Mouse (Mus musculus) lung, embryonic 14.5 days (tissue): ENCODE data around the gene Eif5. TPM values are rescaled to one million over a fixed set of nuclear protein-coding genes. Genes with fewer than 3 reads are reported as not detected.
"Not testable (repeated sequence)": the region's sequence is repeated elsewhere in the genome, so short reads cannot be mapped to it uniquely, and the experiment has no call there.

ENCODE experiments used
- ATAC-seq: fragments of 200-750 bp; cut with Nextera tagmentation; 2 replicates; pipeline ENCODE4 v1.8.0; 2017; ENCODE audit warnings: mild to moderate bottlenecking, moderate TSS enrichment, moderate library complexity; ENCODE audit not compliant: insufficient read depth
- DNase-seq: peaks from one replicate; pipeline ENCODE4 v3.0.0-alpha.2; 2015
- H3K27ac ChIP-seq: fragments of 300-500 bp; sonication (generic); 2 replicates; pipeline ENCODE4 v1.5.1; 2014; ENCODE audit warnings: low read depth, mild to moderate bottlenecking, moderate library complexity
- H3K27me3 ChIP-seq: fragments of 300-500 bp; sonication (generic); 2 replicates; pipeline ENCODE4 v1.6.1; 2014; ENCODE audit warnings: low read length, control low read depth; ENCODE audit not compliant: insufficient read depth
- H3K36me3 ChIP-seq: fragments of 300-500 bp; sonication (generic); 2 replicates; pipeline ENCODE4 v1.6.1; 2014; ENCODE audit warnings: control low read depth; ENCODE audit not compliant: insufficient read depth
- H3K4me1 ChIP-seq: fragments of 300-500 bp; sonication (generic); 2 replicates; pipeline ENCODE4 v1.6.1; 2014; ENCODE audit warnings: antibody characterized with exemption, control low read depth; ENCODE audit not compliant: insufficient read depth
- H3K4me2 ChIP-seq: fragments of 300-500 bp; sonication (generic); 2 replicates; pipeline ENCODE4 v1.6.1; 2014; ENCODE audit warnings: mild to moderate bottlenecking
- H3K4me3 ChIP-seq: fragments of 300-500 bp; sonication (generic); 2 replicates; pipeline ENCODE4 v1.5.1; 2014; ENCODE audit warnings: low read depth, low read length
- H3K9ac ChIP-seq: fragments of 300-500 bp; sonication (generic); 2 replicates; pipeline ENCODE4 v1.6.1; 2014
- H3K9me3 ChIP-seq: fragments of 300-500 bp; sonication (generic); 2 replicates; pipeline ENCODE4 v1.6.1; 2016; ENCODE audit warnings: low read depth, low read length, control low read depth
- CTCF ChIP-seq: IDR thresholded peaks from 2 replicates; pipeline ENCODE4 v1.5.1; 2016; ENCODE audit warnings: antibody characterized with exemption, low read depth
- WGBS: fragments of 180-500 bp; shearing (Covaris S2); extraction: QIAGEN DNeasy Blood & Tissue Kit; methylation state at CpG from one replicate; pipeline ENCODE4 v1.1.7; 2014; 5-methylcytosine and 5-hydroxymethylcytosine counted together
- polyA plus RNA-seq: library from polyadenylated mRNA; unstranded; fragments of >200 nt; fragmentation: Nextera tagmentation; extraction: Ambion mirVana; gene quantifications from 2 replicates; pipeline ENCODE4 v1.2.1, GENCODE M21; 2014

The Eif5 gene
- polyA plus RNA-seq, 1 experiment from 2014 or later: 479 TPM

DNA sequence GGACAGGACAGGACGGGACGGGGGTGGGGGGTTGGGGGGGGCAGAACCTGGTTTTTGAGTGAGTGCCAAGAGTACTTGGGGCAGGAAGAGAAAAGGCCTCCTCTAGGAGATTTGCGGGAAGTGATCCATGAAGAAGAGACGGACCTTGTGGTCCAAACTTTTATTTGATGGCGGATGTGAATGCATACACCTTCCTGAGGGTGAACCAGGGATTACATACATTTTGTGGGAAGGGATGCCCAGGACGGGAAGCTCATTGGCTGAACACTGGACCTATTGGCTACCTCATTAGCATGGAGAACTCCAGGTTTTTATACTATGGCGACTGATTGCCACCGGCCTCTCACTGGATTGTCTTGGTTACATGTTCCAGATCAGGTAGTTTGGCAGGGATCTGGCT lies 14.5 kb downstream of the Eif5 start:
- 68% methylated on average over 8 of the region's 8 CpGs for WGBS
- Histone ChIP-seq H3K27me3 (no peaks in the 10 kb centered on the region), H3K9ac (no peak overlapping the region), H3K27ac (no peak overlapping the region), H3K9me3 (no peaks in the 10 kb centered on the region), H3K4me2 (no peak overlapping the region), H3K36me3 (peaks cover 9% of the 10 kb centered on the region), H3K4me1 (no peaks in the 10 kb centered on the region), H3K4me3 (no peak overlapping the region)
- ATAC-seq (no peak), DNase-seq (no peak)
- no peak for TF ChIP-seq CTCF

DNA sequence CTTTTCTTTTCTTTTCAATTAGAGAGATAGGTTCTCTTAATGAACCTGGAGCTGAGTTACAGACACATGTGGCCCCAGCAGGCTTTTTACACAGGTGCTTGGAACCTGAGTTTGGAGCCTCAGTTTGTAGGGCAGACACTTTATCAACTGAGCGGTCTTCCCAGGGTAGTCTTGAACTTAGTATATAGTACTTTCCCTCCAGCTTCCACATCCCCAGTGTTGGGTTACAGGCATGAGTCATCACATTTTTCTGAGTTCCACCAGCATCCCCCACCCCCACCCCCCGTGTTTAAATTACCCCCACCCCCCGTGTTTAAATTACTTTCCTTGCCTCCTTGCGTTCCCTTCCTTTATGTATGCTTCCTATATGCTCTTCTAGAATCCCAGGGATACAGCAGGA lies 17.5 kb downstream of the Eif5 start:
- no peak overlapping the region for H3K4me2 ChIP-seq
- TF ChIP-seq CTCF: no peak
- H3K4me1 ChIP-seq: no peaks in the 10 kb centered on the region; the same call in 1 of the 2 replicates
- H3K9ac ChIP-seq: no peak overlapping the region
- DNase-seq (no peak), ATAC-seq (no peak)
- no peaks in the 10 kb centered on the region for H3K9me3 ChIP-seq
- no peaks in the 10 kb centered on the region for H3K36me3 ChIP-seq
- no peak overlapping the region for H3K27ac ChIP-seq
- WGBS: 48% methylated on average over 4 of the region's 4 CpGs
- H3K27me3 ChIP-seq: no peaks in the 10 kb centered on the region
- H3K4me3 ChIP-seq: no peak overlapping the region

DNA sequence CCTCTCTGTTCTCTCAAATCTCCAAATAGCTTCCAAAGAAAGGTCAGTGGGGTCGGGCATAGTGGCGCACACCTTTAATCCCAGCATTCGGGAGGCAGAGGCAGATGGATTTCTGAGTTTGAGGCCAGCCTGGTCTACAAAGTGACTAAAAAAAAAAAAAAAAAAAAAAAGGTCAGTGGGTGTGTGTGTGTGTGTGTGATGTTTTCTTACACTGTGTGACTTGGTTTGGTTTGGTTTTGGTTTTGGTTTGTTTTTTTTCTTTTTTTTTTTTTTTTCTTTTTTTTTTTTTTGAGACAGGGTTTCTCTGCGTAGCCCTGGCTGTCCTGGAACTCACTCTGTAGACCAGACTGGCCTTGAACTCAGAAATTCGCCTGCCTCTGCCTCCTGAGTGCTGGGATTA lies 18.1 kb downstream of the Eif5 start:
- H3K4me3 ChIP-seq, H3K4me1 ChIP-seq, H3K9ac ChIP-seq, H3K27me3 ChIP-seq, H3K9me3 ChIP-seq, H3K4me2 ChIP-seq, DNase-seq, H3K36me3 ChIP-seq, H3K27ac ChIP-seq, ATAC-seq: not testable (repeated sequence)
- WGBS: 78% methylated on average over 5 of the region's 5 CpGs

DNA sequence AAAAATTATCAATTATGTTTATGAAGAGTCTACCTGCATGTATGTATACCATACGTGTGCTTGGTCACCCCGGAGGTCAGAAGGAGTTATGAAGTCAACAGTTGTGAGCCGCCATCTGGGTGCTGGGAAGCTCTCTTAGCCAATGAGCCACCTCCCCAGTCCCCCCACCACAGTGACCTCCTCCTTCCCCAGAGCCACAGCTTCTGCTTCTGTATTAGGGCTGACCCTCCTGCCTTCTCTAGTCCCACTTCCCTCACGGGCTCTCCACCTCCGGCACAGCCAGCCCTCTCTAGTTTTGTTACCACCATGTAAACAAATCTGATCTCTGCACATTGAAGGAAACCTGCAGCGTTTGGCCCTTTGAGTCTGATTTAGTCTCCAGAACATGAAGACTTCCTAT lies 19.7 kb downstream of the Eif5 start:
- DNase-seq (no peak), ATAC-seq (no peak)
- Histone ChIP-seq H3K4me3 (no peak overlapping the region), H3K4me1 (no peaks in the 10 kb centered on the region; the same call in 1 of the 2 replicates), H3K36me3 (no peaks in the 10 kb centered on the region), H3K27ac (no peak overlapping the region), H3K9me3 (no peaks in the 10 kb centered on the region), H3K9ac (no peak overlapping the region), H3K4me2 (no peak overlapping the region), H3K27me3 (no peaks in the 10 kb centered on the region)
- 40% methylated on average over 6 of the region's 6 CpGs for WGBS
- no peak for TF ChIP-seq CTCF

- ATAC-seq (0 out of 2 replicates have a peak, but pooled peaks have one; percentile 44), DNase-seq (no peak)
- H3K4me2 ChIP-seq: no peak overlapping the region
- no peaks in the 10 kb centered on the region for H3K9me3 ChIP-seq
- no peaks in the 10 kb centered on the region for H3K36me3 ChIP-seq
- no peak overlapping the region for H3K4me3 ChIP-seq
- H3K27ac ChIP-seq: no peak overlapping the region
- no peak overlapping the region for H3K9ac ChIP-seq
- TF ChIP-seq CTCF: no peak
- WGBS: 36% methylated on average over 2 of the region's 2 CpGs
- H3K27me3 ChIP-seq: no peaks in the 10 kb centered on the region
- H3K4me1 ChIP-seq: no peaks in the 10 kb centered on the region; the same call in 1 of the 2 replicates
These were observed 20.8 kb downstream of the Eif5 start for GRCm38 (mm10) chr12:111558655-111559054.

DNA sequence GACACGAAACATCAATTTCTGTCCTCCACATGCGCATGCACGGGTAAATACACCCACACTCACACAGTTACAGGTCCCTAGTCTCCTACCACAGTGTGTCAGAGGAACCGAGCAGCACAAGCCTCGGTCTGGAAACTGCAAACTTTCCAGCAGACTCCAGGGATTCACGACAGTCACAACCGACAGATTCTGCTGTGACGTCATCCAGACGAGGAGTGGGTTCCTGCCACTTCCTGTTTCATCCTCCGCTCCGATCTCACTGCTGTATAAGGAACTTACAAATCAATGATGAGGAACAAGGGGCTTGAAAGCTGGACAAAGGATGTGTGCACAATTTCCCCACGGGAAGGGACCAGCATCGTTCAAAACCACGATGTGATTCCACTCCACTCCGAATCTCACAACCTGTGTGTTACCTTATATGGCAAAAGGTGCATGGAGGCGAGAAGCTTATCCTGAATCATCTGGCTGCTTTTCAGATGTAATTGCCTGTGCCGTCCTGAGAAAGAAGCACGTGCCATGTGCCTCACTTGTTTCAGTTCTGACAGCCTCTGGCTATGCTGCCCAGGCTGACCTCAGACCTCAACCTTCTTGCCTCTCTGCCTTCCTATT lies 21.9 kb downstream of the Eif5 start:
- ATAC-seq (no peak), DNase-seq (peak; percentile 53)
- Histone ChIP-seq H3K27me3 (no peaks in the 10 kb centered on the region), H3K9me3 (no peaks in the 10 kb centered on the region), H3K4me3 (no peak overlapping the region; the same call in 1 of the 2 replicates), H3K9ac (0 out of 2 replicates have a peak overlapping the region, but pooled peaks have one; percentile 4), H3K4me1 (no peaks in the 10 kb centered on the region; the same call in 1 of the 2 replicates), H3K36me3 (no peaks in the 10 kb centered on the region), H3K4me2 (peak overlapping the region; percentile 42), H3K27ac (no peak overlapping the region)
- 48% methylated on average over 18 of the region's 18 CpGs for WGBS
- no peak for TF ChIP-seq CTCF

DNA sequence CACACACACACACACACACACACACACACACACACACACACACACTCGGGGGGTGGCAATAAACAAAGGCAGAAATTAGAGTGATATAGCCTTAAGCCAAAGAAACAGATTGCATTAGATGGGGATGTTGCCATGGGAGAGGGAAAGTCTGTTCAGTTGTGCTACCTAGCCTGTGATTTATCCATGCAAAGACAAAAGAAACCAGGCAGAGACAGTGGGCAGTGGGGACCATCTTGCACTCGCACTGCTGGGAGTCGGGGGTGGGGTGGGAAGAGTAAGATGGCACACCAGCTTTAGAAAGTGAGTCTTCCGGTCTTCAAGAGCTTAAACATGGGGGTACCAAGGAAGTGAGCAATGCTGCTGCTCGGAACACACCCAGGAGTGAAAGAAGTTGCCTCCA lies 22.5 kb downstream of the Eif5 start:
- Histone ChIP-seq H3K4me1 (no peaks in the 10 kb centered on the region; the same call in 1 of the 2 replicates), H3K9me3 (no peaks in the 10 kb centered on the region), H3K36me3 (no peaks in the 10 kb centered on the region), H3K9ac (no peak overlapping the region), H3K4me2 (peak overlapping the region; percentile 42), H3K4me3 (no peak overlapping the region), H3K27ac (no peak overlapping the region), H3K27me3 (no peaks in the 10 kb centered on the region)
- ATAC-seq (no peak), DNase-seq (no peak)
- WGBS: 65% methylated on average over 5 of the region's 5 CpGs
- TF ChIP-seq CTCF: no peak
